Mouse (Mus musculus) megakaryocyte, embryonic 14.5 days (primary cell): ENCODE results near the gene Kank1.

Experiments
- FLI1 ChIP-seq: IDR thresholded peaks from 2 replicates; pipeline ENCODE4 v1.6.1; 2012; ENCODE audit warnings: low read length, inconsistent platforms, mixed read lengths
- GATA1 ChIP-seq: IDR thresholded peaks from 3 replicates; pipeline ENCODE4 v1.6.1; 2012; ENCODE audit warnings: mixed read lengths, low read length, inconsistent platforms, borderline replicate concordance

DNA sequence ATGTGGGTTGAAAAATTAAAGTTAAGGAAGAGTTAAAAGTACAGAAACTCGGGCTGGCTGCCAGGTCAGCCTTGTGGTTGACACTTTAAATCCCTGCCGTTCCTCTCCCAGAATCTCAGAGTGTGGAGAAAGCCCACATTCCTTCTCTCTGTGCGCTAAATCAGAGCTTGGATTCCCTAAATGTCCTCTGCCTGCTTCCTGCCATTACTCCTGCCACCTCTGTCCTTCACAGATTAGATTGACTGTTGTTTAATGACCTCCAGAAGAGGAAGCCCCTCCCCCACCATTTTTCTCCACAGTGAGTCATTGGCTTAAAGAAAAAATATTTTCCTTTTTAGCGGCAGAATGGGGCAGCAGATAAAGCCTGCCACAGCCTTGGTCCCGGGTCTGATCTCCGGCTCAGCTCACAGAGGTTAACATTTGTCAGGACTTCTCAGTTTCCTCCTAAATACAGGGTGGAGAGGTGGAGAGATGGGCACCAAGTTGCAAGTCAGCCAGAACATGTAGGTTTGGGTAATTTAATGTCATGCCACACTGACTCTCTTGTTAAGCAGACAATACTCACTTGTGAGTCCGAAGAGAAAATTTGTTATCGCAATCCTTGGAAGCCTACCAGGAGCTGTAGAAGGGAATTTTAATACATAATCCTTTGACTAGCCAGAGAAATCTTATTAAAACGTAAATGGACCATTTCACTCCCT is 162.9 kb downstream of the Kank1 start:
- TF ChIP-seq GATA1, result no peak
- no peak for TF ChIP-seq FLI1
